ENCODE assay signal across 8 mouse cellular contexts in genomic region chr13:21258524-21258923, GRCm38 (mm10). TPM values are rescaled to one million over a fixed set of nuclear protein-coding genes. Genes with fewer than 3 reads are reported as not detected.
DNase-seq lines count a peak whose midpoint lies in the region; ATAC-seq and TF ChIP-seq lines count a peak whose summit lies in the region.
"Had no signal": no experiment of that assay in that cellular context is flagged by ENCODE, and none has a peak within 500 bp of the region (broad histone marks: within the 10 kb centered on the region; RNA-seq: fewer than 3 reads in every experiment).

No protein-coding gene starts in this region.

- no peak overlapping the region for H3K27ac ChIP-seq in layer of hippocampus, adult 2 months
- H3K27ac ChIP-seq in embryonic facial prominence, embryonic 14.5 days (replicated peaks; ENCODE audit: low read depth, low read length), result no peak overlapping the region
- H3K27ac ChIP-seq in intestine, postnatal 0 days (ENCODE audit: low read depth, low read length), result no peak overlapping the region
- H3K27ac ChIP-seq in neural tube, embryonic 15.5 days (replicated peaks), result no peak overlapping the region

- peaks cover 7% of the 10 kb centered on the region for H3K4me1 ChIP-seq in embryonic facial prominence, embryonic 14.5 days (ENCODE audit: control insufficient read depth, insufficient read depth, low read length)
- 0 out of 2 replicates have a peak, but pooled peaks cover 4% of the 10 kb centered on the region for H3K4me1 ChIP-seq in intestine, postnatal 0 days (replicated peaks; ENCODE audit: control insufficient read depth, insufficient read depth, low read length)
- H3K4me1 ChIP-seq in neural tube, embryonic 15.5 days, result peaks cover 15% of the 10 kb centered on the region

- peaks cover 7% of the 10 kb centered on the region; the same call in 1 of the 2 replicates for H3K27me3 ChIP-seq in embryonic facial prominence, embryonic 14.5 days (replicated peaks; ENCODE audit: control insufficient read depth, insufficient read depth, low read length)
- H3K27me3 ChIP-seq in intestine, postnatal 0 days (replicated peaks; ENCODE audit: control insufficient read depth, insufficient read depth, low read length), result 0 out of 2 replicates have a peak, but pooled peaks cover 7% of the 10 kb centered on the region
- peaks cover 28% of the 10 kb centered on the region for H3K27me3 ChIP-seq in neural tube, embryonic 15.5 days (replicated peaks)

- no peaks in the 10 kb centered on the region for H3K9me3 ChIP-seq in embryonic facial prominence, embryonic 14.5 days (ENCODE audit: control insufficient read depth, low read length)
- H3K9me3 ChIP-seq in intestine, postnatal 0 days (ENCODE audit: control insufficient read depth), result no peaks in the 10 kb centered on the region
- H3K9me3 ChIP-seq in neural tube, embryonic 15.5 days (replicated peaks), result no peaks in the 10 kb centered on the region

- ATAC-seq in embryonic facial prominence, embryonic 14.5 days (ENCODE audit: low read depth), result no peak
- ATAC-seq in intestine, postnatal 0 days, result no peak
- no peak for ATAC-seq in neural tube, embryonic 15.5 days (ENCODE audit: low FRiP score)

- WGBS in embryonic facial prominence, embryonic 14.5 days, result 18% methylated on average over 6 of the region's 6 CpGs
- 31% methylated on average over 6 of the region's 6 CpGs for WGBS in intestine, postnatal 0 days
- WGBS in neural tube, embryonic 15.5 days, result 14% methylated on average over 6 of the region's 6 CpGs

- peak overlapping the region; percentile 70 for H3K4me3 ChIP-seq in layer of hippocampus, adult 2 months
- H3K4me3 ChIP-seq in embryonic facial prominence, embryonic 14.5 days (ENCODE audit: low read depth, low read length), result peak overlapping the region; percentile 42
- no peak overlapping the region for H3K4me3 ChIP-seq in intestine, postnatal 0 days (ENCODE audit: low read depth, low read length)
- H3K4me3 ChIP-seq in neural tube, embryonic 15.5 days (replicated peaks), result peak overlapping the region; percentile 53

- H3K36me3 ChIP-seq in embryonic facial prominence, embryonic 14.5 days (ENCODE audit: control insufficient read depth, insufficient read depth, low read length), result no peaks in the 10 kb centered on the region
- H3K36me3 ChIP-seq in intestine, postnatal 0 days (ENCODE audit: control insufficient read depth, insufficient read depth), result no peaks in the 10 kb centered on the region
- H3K36me3 ChIP-seq in neural tube, embryonic 15.5 days, result no peaks in the 10 kb centered on the region

- peak overlapping the region; percentile 56 for H3K4me2 ChIP-seq in embryonic facial prominence, embryonic 14.5 days (ENCODE audit: low read depth, low read length)
- peak overlapping the region; percentile 56; the same call in 1 of the 2 replicates for H3K4me2 ChIP-seq in intestine, postnatal 0 days (replicated peaks; ENCODE audit: low read depth)
- peak overlapping the region; percentile 70 for H3K4me2 ChIP-seq in neural tube, embryonic 15.5 days

- H3K9ac ChIP-seq in embryonic facial prominence, embryonic 14.5 days (ENCODE audit: low read depth, low read length), result peak overlapping the region; percentile 47; the same call in 1 of the 2 replicates
- H3K9ac ChIP-seq in intestine, postnatal 0 days (ENCODE audit: low read depth, low read length), result no peak overlapping the region
- H3K9ac ChIP-seq in neural tube, embryonic 15.5 days (replicated peaks), result peak overlapping the region; percentile 58

- no peak for DNase-seq in layer of hippocampus, adult 2 months (ENCODE audit: low spot score in 2 of 2)
- no peak for DNase-seq in layer of hippocampus, adult 11-12 months (ENCODE audit: low spot score)
- DNase-seq in embryonic facial prominence, embryonic 14.5 days (ENCODE audit: low spot score), result no peak
- DNase-seq in T-cell, adult 2 months (ENCODE audit: low spot score), result no peak
- no peak for DNase-seq in urinary bladder, postnatal 36 days (ENCODE audit: low spot score in 2 of 2)

- no peak for TF ChIP-seq CTCF in layer of hippocampus, adult 2 months (conservative IDR thresholded peaks at IDR 0.05)
- TF ChIP-seq CTCF in intestine, postnatal 0 days (IDR thresholded peaks at IDR 0.05; ENCODE audit: low read depth), result no peak

RNA-seq across cellular contexts. Expression of gene Gpx5, which starts 34.0 kb away (rescaled TPM):
- total RNA-seq in layer of hippocampus, adult 2 months (2021), result not detected
- not detected in 2 replicates for polyA plus RNA-seq in embryonic facial prominence, embryonic 14.5 days (2014; fragmentation: Nextera tagmentation; extraction: Ambion mirVana)
- polyA plus RNA-seq in intestine, postnatal 0 days (2015; fragmentation: Nextera tagmentation; extraction: Ambion mirVana), result not detected in 2 replicates
- polyA plus RNA-seq in neural tube, embryonic 15.5 days (2015; fragmentation: Nextera tagmentation; extraction: Ambion mirVana), result not detected in 2 replicates

RNA-seq across cellular contexts. Expression of gene Gpx6, which starts 53.4 kb away (rescaled TPM):
- total RNA-seq in layer of hippocampus, adult 2 months (2021), result not detected
- polyA plus RNA-seq in embryonic facial prominence, embryonic 14.5 days (2014; fragmentation: Nextera tagmentation; extraction: Ambion mirVana), result not detected in 2 replicates
- polyA plus RNA-seq in intestine, postnatal 0 days (2015; fragmentation: Nextera tagmentation; extraction: Ambion mirVana), result not detected in 2 replicates
- 0.24 and 0.27 TPM in 2 replicates for polyA plus RNA-seq in neural tube, embryonic 15.5 days (2015; fragmentation: Nextera tagmentation; extraction: Ambion mirVana)
- polyA plus RNA-seq: brain, embryonic 14.5 days had no signal
